Mouse (Mus musculus) liver, adult 2 months (tissue): ENCODE measurements around the gene Sds. TPM values are rescaled to one million over a fixed set of nuclear protein-coding genes. Genes with fewer than 3 reads are reported as not detected.

Source experiments
- DNase-seq: peaks from one replicate; pipeline ENCODE4 v3.0.0-alpha.2; 2011; ENCODE audit warnings: low read depth, low spot score; ENCODE audit errors: extremely low read depth
- H3K27ac ChIP-seq: fragments of 200-500 bp; replicated peaks from 2 replicates; pipeline ENCODE4 v1.5.1; 2012; ENCODE audit warnings: low read depth, mild to moderate bottlenecking, control low read depth, inconsistent platforms, low read length; ENCODE audit not compliant: insufficient read depth
- H3K27me3 ChIP-seq: fragments of 200-500 bp; 2 replicates; pipeline ENCODE4 v1.6.1; 2012; ENCODE audit warnings: mild to moderate bottlenecking, moderate library complexity, low read length, inconsistent platforms; ENCODE audit not compliant: control insufficient read depth, insufficient read depth
- H3K36me3 ChIP-seq: fragments of 200-500 bp; 2 replicates; pipeline ENCODE4 v1.6.1; 2012; ENCODE audit warnings: low read length, inconsistent platforms; ENCODE audit not compliant: control insufficient read depth, insufficient read depth
- H3K4me1 ChIP-seq: fragments of 200-500 bp; 2 replicates; pipeline ENCODE4 v1.6.1; 2011; ENCODE audit warnings: low read length; ENCODE audit not compliant: control insufficient read depth, insufficient read depth
- H3K4me3 ChIP-seq: fragments of 200-500 bp; 2 replicates; pipeline ENCODE4 v1.5.1; 2011; ENCODE audit warnings: low read depth, mild to moderate bottlenecking, control low read depth, low read length, moderate library complexity; ENCODE audit not compliant: insufficient read depth
- H3K79me2 ChIP-seq: fragments of 200-500 bp; 2 replicates; pipeline ENCODE4 v1.6.1; 2012; ENCODE audit warnings: inconsistent platforms, mild to moderate bottlenecking, low read length, moderate library complexity; ENCODE audit not compliant: control insufficient read depth, insufficient read depth
- H3K9ac ChIP-seq: fragments of 200-500 bp; 2 replicates; pipeline ENCODE4 v1.6.1; 2012; ENCODE audit warnings: low read depth, mild to moderate bottlenecking, control low read depth, inconsistent platforms, low read length
- CTCF ChIP-seq: fragments of 200-500 bp; IDR thresholded peaks from 2 replicates; pipeline ENCODE4 v1.5.1; 2011; ENCODE audit warnings: low read depth, low read length, control low read depth
- POLR2A ChIP-seq: fragments of 200-500 bp; IDR thresholded peaks from 2 replicates; pipeline ENCODE4 v1.6.1; 2011; ENCODE audit warnings: low read length, control low read depth; ENCODE audit not compliant: insufficient read depth; ENCODE audit errors: extremely low read depth
- WGBS: fragments of 180-500 bp; shearing (Covaris S2); methylation state at CpG from one replicate; pipeline ENCODE4 v1.1.7; 2018; 5-methylcytosine and 5-hydroxymethylcytosine counted together
- polyA plus RNA-seq: library from polyadenylated mRNA; depleted of rRNA; stranded (reverse); fragments of >200 nt; gene quantifications from 2 replicates; pipeline ENCODE4 v1.2.3, GENCODE M21; 2012
- total RNA-seq: library from RNA; depleted of rRNA; stranded (reverse); fragments of >200 nt; gene quantifications from 2 replicates; pipeline ENCODE4 v1.2.3, GENCODE M21; 2014

The Sds gene
- total and polyA plus RNA-seq, 2 experiments = 410 to 648 TPM

DNA sequence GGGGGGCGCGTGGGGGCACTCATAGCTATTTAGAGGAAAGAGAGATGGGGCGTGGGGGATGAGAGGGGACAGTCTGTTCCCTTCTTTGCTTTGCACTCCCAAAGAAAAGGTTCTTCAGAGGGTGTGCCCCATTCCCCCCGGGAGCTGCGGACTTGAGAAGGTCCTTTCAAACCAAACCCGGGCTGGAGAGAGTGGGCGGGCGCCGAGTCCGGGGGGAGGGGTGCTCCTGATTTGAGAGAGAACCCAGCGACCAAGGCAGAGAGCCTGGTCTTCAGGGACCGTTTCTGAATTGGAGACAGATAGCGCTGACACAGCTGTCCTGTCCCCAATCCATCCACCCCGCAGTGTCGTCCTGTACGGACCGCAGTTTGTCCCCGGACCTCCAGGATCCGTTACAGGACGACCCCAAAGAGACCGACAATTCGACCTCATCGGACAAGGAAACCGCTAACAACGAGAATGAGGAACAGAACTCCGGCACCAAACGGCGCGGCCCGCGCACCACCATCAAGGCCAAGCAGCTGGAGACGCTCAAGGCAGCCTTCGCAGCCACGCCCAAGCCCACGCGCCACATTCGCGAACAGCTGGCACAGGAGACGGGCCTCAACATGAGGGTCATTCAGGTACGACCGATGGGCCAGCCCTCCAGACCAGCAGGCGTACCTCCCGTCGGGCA lies 41.2 kb upstream of the Sds start:
- TF ChIP-seq POLR2A (no peak), CTCF (no peak)
- H3K4me3 ChIP-seq = no peak overlapping the region
- H3K79me2 ChIP-seq = no peaks in the 10 kb centered on the region
- H3K4me1 ChIP-seq = no peaks in the 10 kb centered on the region
- peaks cover 48% of the 10 kb centered on the region for H3K27me3 ChIP-seq
- WGBS = 2% methylated on average over 44 of the region's 44 CpGs
- no peak overlapping the region for H3K27ac ChIP-seq
- no peak for DNase-seq
- H3K36me3 ChIP-seq = no peaks in the 10 kb centered on the region
- no peak overlapping the region for H3K9ac ChIP-seq

DNA sequence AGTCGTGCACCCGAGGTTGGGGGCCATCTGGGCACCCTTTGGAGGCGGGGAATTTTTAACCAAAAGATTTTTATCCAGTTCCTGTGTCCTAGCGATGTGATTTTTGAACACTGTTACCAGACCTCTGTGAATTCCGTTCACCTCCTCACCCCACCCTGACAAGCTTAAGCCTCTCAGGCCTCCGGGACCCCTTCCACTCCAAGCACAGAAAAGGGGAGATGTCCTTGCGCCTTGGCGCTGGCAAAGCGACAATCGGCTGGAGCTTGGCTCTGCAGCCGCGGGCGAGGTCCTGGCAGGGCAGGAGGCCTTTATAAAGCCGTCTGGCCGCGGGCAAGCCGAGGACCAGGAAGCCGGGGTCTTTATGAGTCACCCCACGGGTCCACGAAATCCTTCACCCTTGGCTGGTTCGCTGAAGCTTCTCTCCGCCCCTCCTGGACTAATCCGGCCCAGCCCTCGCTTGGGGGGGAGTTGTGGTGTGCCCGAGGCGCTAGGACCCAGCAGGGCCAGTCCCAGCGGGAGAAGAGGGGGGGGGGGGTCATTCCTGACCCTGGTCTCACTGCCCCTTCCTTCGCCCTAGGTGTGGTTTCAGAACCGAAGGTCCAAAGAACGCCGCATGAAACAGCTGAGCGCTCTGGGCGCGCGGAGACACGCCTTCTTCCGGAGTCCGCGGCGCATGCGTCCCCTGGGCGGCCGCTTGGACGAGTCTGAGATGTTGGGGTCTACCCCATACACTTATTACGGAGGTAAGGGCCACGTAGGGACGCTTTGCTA lies 40.4 kb upstream of the Sds start:
- Histone ChIP-seq H3K4me1 (no peaks in the 10 kb centered on the region), H3K27me3 (peaks cover 46% of the 10 kb centered on the region), H3K4me3 (no peak overlapping the region), H3K27ac (no peak overlapping the region), H3K9ac (no peak overlapping the region), H3K79me2 (no peaks in the 10 kb centered on the region), H3K36me3 (no peaks in the 10 kb centered on the region)
- DNase-seq = no peak
- 2% methylated on average over 47 of the region's 47 CpGs for WGBS
- no peak for TF ChIP-seq POLR2A
- no peak for TF ChIP-seq CTCF

DNA sequence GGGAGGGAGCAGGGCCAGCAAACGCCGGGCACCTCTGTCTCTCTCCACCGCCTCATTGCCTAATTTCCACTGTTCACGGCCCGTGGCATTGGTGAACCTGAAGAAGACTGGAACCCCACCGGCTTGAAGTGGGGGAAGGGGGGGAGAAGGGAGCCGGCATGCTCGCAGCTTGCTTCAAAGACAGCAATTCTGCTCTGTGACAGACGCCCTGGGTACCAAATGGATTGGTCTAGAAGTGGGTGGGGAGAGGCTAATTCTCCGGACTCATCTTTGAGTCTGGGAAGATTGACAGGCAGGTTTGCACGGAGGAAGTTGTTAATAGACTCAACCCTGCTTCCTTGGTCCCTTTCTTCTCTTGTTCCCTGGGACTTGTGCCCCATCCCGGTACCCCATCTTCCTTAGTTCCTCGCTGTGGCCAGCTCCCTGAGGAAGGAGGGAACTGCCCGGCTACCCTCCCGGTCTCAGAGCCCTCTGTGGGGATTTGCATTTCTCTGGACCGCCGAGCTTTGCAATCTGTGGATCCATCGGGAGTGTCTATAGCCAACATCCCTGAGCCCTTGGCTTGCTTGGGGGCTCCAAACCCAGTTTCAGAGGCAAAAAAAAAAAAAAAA lies 39.3 kb upstream of the Sds start:
- 2% methylated on average over 18 of the region's 18 CpGs for WGBS
- H3K27me3 ChIP-seq = peaks cover 36% of the 10 kb centered on the region
- no peaks in the 10 kb centered on the region for H3K36me3 ChIP-seq

DNA sequence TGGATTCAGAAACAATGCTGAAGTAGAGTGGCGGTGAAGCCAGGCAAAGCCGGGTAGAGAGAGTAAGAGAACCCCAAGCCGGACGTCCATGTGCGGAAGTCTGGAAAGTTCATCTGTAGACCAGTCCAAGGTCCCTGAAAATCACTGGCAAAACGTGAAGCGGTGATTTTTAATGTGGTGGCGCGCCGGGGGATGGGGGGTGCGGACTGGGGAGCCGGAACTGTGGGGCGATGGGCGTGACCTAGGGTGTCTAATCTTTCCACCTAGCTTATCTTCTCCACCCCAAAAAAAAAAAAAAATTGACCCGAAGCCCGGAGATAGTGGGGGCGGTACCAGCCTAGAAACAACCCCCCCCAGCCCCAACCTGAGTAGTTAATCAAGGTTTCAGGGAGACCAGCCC lies 38.8 kb upstream of the Sds start:
- 8% methylated on average over 17 of the region's 17 CpGs for WGBS
- H3K36me3 ChIP-seq = no peaks in the 10 kb centered on the region

More for the DNA sequence above, 39.3 kb upstream of the Sds start:
- H3K4me3 ChIP-seq = no peak overlapping the region
- TF ChIP-seq POLR2A (no peak), CTCF (no peak)
- no peaks in the 10 kb centered on the region for H3K4me1 ChIP-seq
- no peak overlapping the region for H3K9ac ChIP-seq
- no peak overlapping the region for H3K27ac ChIP-seq
- DNase-seq = no peak
- H3K79me2 ChIP-seq = no peaks in the 10 kb centered on the region

DNA sequence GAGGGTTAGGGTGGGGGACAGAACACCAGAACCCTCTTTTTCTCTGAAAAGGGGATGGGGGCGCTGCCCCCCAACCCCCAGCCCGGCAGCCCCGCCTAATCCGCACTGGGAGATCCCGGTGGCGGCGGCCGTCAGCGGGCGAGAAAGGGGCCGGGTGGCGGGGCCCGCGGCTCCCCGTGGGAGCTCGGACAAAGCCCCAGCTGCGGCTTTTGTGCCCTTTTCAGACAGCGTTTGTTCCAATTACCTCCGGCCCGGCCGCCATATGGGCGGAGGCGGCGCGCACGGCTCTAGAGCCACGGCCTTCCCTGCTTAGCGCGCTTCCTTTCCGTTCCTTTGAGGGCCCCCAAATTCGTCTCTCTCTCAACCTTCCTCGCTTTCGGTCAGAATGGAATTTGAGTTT lies 38.3 kb upstream of the Sds start:
- H3K4me1 ChIP-seq = no peaks in the 10 kb centered on the region
- peaks cover 30% of the 10 kb centered on the region for H3K27me3 ChIP-seq
- H3K36me3 ChIP-seq = no peaks in the 10 kb centered on the region
- TF ChIP-seq POLR2A (no peak), CTCF (no peak)
- no peak overlapping the region for H3K27ac ChIP-seq
- H3K4me3 ChIP-seq = no peak overlapping the region
- no peak for DNase-seq
- H3K79me2 ChIP-seq = no peaks in the 10 kb centered on the region
- WGBS = 4% methylated on average over 33 of the region's 33 CpGs
- no peak overlapping the region for H3K9ac ChIP-seq

More for the DNA sequence above, 38.8 kb upstream of the Sds start:
- no peak for TF ChIP-seq POLR2A
- TF ChIP-seq CTCF = no peak
- H3K27ac ChIP-seq = no peak overlapping the region
- no peaks in the 10 kb centered on the region for H3K4me1 ChIP-seq
- peaks cover 31% of the 10 kb centered on the region for H3K27me3 ChIP-seq
- H3K79me2 ChIP-seq = no peaks in the 10 kb centered on the region
- no peak overlapping the region for H3K9ac ChIP-seq
- H3K4me3 ChIP-seq = no peak overlapping the region
- no peak for DNase-seq
